Mouse (Mus musculus) intestine, embryonic 14.5 days (tissue): ENCODE results near the gene Asb10. TPM values are rescaled to one million over a fixed set of nuclear protein-coding genes. Genes with fewer than 3 reads are reported as not detected.

Experiments used
- ATAC-seq: fragments of 200-750 bp; cut with Nextera tagmentation; replicated peaks from 2 replicates; pipeline ENCODE4 v1.8.0; 2017; ENCODE audit warnings: low read depth, moderate number of reproducible peaks, moderate TSS enrichment, moderate library complexity; ENCODE audit not compliant: low FRiP score, low TSS enrichment
- DNase-seq: peaks from one replicate; pipeline ENCODE4 v3.0.0-alpha.2; 2018; ENCODE audit warnings: low spot score
- H3K27ac ChIP-seq: fragments of 300-500 bp; sonication (generic); 2 replicates; pipeline ENCODE4 v1.5.1; 2014; ENCODE audit warnings: low read depth, mild to moderate bottlenecking, control low read depth
- H3K27me3 ChIP-seq: fragments of 300-500 bp; sonication (generic); replicated peaks from 2 replicates; pipeline ENCODE4 v1.6.1; 2014; ENCODE audit warnings: low read length, control low read depth; ENCODE audit not compliant: control insufficient read depth, insufficient read depth
- H3K36me3 ChIP-seq: fragments of 300-500 bp; sonication (generic); 2 replicates; pipeline ENCODE4 v1.6.1; 2014; ENCODE audit warnings: low read length, control low read depth; ENCODE audit not compliant: control insufficient read depth, insufficient read depth
- H3K4me1 ChIP-seq: fragments of 300-500 bp; sonication (generic); replicated peaks from 2 replicates; pipeline ENCODE4 v1.6.1; 2014; ENCODE audit warnings: low read length, control low read depth, mixed read lengths; ENCODE audit not compliant: control insufficient read depth, insufficient read depth
- H3K4me2 ChIP-seq: fragments of 300-500 bp; sonication (generic); 2 replicates; pipeline ENCODE4 v1.6.1; 2014; ENCODE audit warnings: low read length
- H3K4me3 ChIP-seq: fragments of 300-500 bp; sonication (generic); 2 replicates; pipeline ENCODE4 v1.5.1; 2014; ENCODE audit warnings: low read depth, low read length, control low read depth, mixed read lengths
- H3K9ac ChIP-seq: fragments of 300-500 bp; sonication (generic); 2 replicates; pipeline ENCODE4 v1.6.1; 2014; ENCODE audit warnings: mild to moderate bottlenecking, low read length
- H3K9me3 ChIP-seq: fragments of 300-500 bp; sonication (generic); 2 replicates; pipeline ENCODE4 v1.6.1; 2016; ENCODE audit warnings: low read length, control low read depth; ENCODE audit not compliant: control insufficient read depth
- whole genome bisulfite sequencing: fragments of 180-500 bp; shearing (Covaris S2); extraction: QIAGEN DNeasy Blood & Tissue Kit; methylation state at CpG from one replicate; pipeline ENCODE4 v1.1.7; 2014; 5-methylcytosine and 5-hydroxymethylcytosine counted together
- polyA plus RNA-seq: library from polyadenylated mRNA; unstranded; fragments of >200 nt; fragmentation: Nextera tagmentation; extraction: Ambion mirVana; gene quantifications from 2 replicates; pipeline ENCODE4 v1.2.1, GENCODE M21; 2014

The Asb10 gene
- polyA plus RNA-seq, 1 experiment from 2014 or later: 0.28 TPM

DNA sequence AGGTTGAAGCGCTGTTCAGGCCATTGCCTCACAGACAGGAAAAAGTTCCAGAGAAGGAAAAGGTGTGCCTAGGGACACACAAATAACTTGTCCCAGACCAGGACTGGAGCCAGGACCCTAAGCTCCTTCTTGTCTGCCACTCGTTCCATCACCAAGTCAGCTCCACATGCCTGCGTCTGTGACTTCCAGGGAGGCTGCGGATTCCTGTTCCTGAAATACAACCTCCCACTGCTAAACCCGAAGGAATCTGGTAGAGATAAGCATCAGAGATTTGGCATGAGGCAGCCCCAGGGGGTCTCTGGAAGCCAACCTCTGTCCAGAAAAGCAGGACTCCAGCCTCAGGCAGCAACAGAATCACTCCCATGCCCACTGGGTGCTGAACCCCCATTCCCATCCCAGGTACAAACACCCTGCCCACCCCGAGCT lies 379 bp upstream of the Asb10 start:
- Histone ChIP-seq H3K36me3 (no peaks in the 10 kb centered on the region), H3K4me2 (peak overlapping the region; percentile 47), H3K27me3 (0 out of 2 replicates have a peak, but pooled peaks cover 5% of the 10 kb centered on the region), H3K9ac (no peak overlapping the region), H3K27ac (no peak overlapping the region), H3K4me3 (no peak overlapping the region), H3K4me1 (peaks cover 13% of the 10 kb centered on the region), H3K9me3 (no peaks in the 10 kb centered on the region)
- no peak for DNase-seq
- no peak for ATAC-seq
- WGBS: 14% methylated on average over 6 of the region's 6 CpGs

GRCm38 (mm10) chr5:24539571-24540296 lies 1.0 kb downstream of the Asb10 start:
- 0 out of 2 replicates have a peak, but pooled peaks cover 5% of the 10 kb centered on the region for H3K27me3 ChIP-seq
- WGBS: 88% methylated on average over 22 of the region's 22 CpGs
- no peak overlapping the region for H3K4me3 ChIP-seq
- ATAC-seq: no peak
- peaks cover 13% of the 10 kb centered on the region for H3K4me1 ChIP-seq
- H3K36me3 ChIP-seq: no peaks in the 10 kb centered on the region
- no peak overlapping the region for H3K9ac ChIP-seq
- no peak overlapping the region for H3K4me2 ChIP-seq
- no peak overlapping the region for H3K27ac ChIP-seq
- no peak for DNase-seq
- H3K9me3 ChIP-seq: no peaks in the 10 kb centered on the region

GRCm38 (mm10) chr5:24537618-24538017 lies 3.2 kb downstream of the Asb10 start:
- H3K27ac ChIP-seq: no peak overlapping the region
- H3K4me3 ChIP-seq: no peak overlapping the region
- DNase-seq (no peak), ATAC-seq (no peak)
- H3K9ac ChIP-seq: no peak overlapping the region
- no peak overlapping the region for H3K4me2 ChIP-seq
- 0 out of 2 replicates have a peak, but pooled peaks cover 14% of the 10 kb centered on the region for H3K27me3 ChIP-seq
- 66% methylated on average over 16 of the region's 16 CpGs for WGBS
- no peaks in the 10 kb centered on the region for H3K9me3 ChIP-seq
- no peaks in the 10 kb centered on the region for H3K36me3 ChIP-seq
- peaks cover 13% of the 10 kb centered on the region for H3K4me1 ChIP-seq

DNA sequence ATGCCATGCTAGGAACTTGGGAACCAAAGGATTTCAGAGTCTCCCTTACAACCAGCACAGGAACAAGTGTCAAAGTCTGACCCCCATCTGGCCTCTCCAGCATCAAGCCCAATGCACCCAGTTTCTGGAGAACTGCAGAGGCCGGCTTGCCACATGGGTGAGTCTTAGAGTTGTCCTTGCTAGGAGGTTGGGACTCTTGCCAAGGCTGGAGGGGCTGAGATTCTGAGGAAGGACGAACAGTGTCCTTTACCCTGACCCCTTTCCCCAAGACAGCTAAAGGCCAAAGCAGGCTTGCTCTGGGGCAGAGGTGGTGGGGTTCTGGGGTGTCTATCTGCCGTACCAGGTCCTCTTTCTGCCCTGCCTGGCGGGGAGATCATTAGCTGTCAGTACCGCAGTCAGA lies 4.3 kb downstream of the Asb10 start:
- no peak overlapping the region for H3K9ac ChIP-seq
- peaks cover 12% of the 10 kb centered on the region for H3K4me1 ChIP-seq
- H3K27ac ChIP-seq: no peak overlapping the region
- DNase-seq: no peak
- no peaks in the 10 kb centered on the region for H3K36me3 ChIP-seq
- no peaks in the 10 kb centered on the region for H3K9me3 ChIP-seq
- no peak overlapping the region for H3K4me2 ChIP-seq
- H3K4me3 ChIP-seq: no peak overlapping the region
- WGBS: 77% methylated on average over 5 of the region's 5 CpGs
- peaks cover 23% of the 10 kb centered on the region for H3K27me3 ChIP-seq
- ATAC-seq: no peak

DNA sequence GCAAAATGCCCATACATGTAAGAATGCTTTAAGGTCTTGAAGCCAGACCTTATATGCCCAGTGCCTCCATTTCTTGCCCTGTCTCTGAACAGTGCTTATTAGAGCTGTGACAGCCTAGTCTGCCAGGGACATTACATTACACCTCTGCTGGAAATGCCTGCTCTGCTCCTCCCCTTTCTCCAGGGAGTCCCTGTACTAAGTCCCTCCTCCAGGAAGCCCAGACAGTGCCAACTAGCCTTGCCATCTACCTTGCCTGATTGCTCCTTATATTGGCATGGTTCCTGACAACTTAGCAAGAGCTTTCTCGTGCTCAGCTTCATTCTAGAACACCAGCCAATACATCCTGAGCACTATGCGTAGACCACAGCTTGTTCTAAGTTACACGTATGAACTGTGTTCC lies 5.0 kb downstream of the Asb10 start:
- DNase-seq: no peak

GRCm38 (mm10) chr5:24534292-24534691 lies 6.5 kb downstream of the Asb10 start:
- no peak for DNase-seq
- Histone ChIP-seq H3K27me3 (peaks cover 41% of the 10 kb centered on the region), H3K4me2 (no peak overlapping the region), H3K9ac (no peak overlapping the region), H3K4me3 (no peak overlapping the region), H3K27ac (no peak overlapping the region), H3K36me3 (no peaks in the 10 kb centered on the region), H3K9me3 (no peaks in the 10 kb centered on the region), H3K4me1 (no peaks in the 10 kb centered on the region)
- WGBS: 50% methylated on average over 5 of the region's 5 CpGs
- no peak for ATAC-seq

More for the DNA sequence above, 5.0 kb downstream of the Asb10 start:
- no peak for ATAC-seq
- peaks cover 5% of the 10 kb centered on the region; the same call in 1 of the 2 replicates for H3K4me1 ChIP-seq
- H3K9me3 ChIP-seq: no peaks in the 10 kb centered on the region
- H3K4me2 ChIP-seq: no peak overlapping the region
- no peak overlapping the region for H3K9ac ChIP-seq
- no peak overlapping the region for H3K27ac ChIP-seq
- no peak overlapping the region for H3K4me3 ChIP-seq
- peaks cover 30% of the 10 kb centered on the region for H3K27me3 ChIP-seq
- H3K36me3 ChIP-seq: no peaks in the 10 kb centered on the region
- 88% methylated on average over 3 of the region's 3 CpGs for WGBS

GRCm38 (mm10) chr5:24533391-24533790 lies 7.4 kb downstream of the Asb10 start:
- Histone ChIP-seq H3K4me3 (no peak overlapping the region), H3K27ac (no peak overlapping the region), H3K4me1 (no peaks in the 10 kb centered on the region), H3K36me3 (no peaks in the 10 kb centered on the region), H3K27me3 (peaks cover 50% of the 10 kb centered on the region), H3K4me2 (no peak overlapping the region), H3K9me3 (no peaks in the 10 kb centered on the region), H3K9ac (no peak overlapping the region)
- DNase-seq (no peak), ATAC-seq (no peak)
- 46% methylated on average over 11 of the region's 11 CpGs for WGBS

DNA sequence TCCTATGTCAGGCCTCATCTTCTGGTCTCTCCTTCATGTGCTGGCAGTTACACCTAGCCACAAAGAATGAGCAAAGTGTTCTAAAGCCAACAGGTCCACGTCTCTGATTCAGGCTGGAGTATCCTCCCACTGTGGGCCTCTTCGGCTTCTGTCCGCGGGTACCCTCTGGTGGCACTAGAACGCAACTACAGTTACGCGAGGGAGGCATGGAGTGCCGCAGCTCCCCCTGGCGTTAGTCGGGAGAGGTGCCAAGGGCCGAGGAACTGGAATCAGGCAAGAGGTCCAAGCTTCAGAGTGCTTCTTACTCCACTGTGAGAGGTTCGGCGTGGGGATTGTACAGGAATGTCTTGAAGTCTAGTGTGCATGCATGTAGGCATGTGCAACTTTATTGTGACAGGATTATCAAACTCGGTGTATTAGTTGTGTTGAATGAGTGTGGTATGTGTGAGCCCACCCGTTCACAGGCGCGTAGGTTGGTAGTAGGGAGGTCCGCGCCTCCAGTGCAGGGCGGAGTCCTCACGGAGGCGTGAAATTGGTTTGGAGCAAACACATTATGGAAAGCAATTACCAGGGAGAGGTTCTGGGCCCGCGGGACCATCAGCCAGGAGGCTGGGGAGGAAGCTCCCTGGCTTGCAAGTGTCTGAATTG lies 10.6 kb downstream of the Asb10 start:
- 17% methylated on average over 24 of the region's 24 CpGs for WGBS
- Histone ChIP-seq H3K4me2 (no peak overlapping the region), H3K9ac (no peak overlapping the region), H3K27me3 (peaks cover 77% of the 10 kb centered on the region), H3K27ac (no peak overlapping the region), H3K4me3 (no peak overlapping the region), H3K9me3 (no peaks in the 10 kb centered on the region), H3K36me3 (no peaks in the 10 kb centered on the region), H3K4me1 (no peaks in the 10 kb centered on the region)
- ATAC-seq (peak; percentile 56), DNase-seq (peak; percentile 98)
